Mouse (Mus musculus) liver, embryonic 11.5 days (tissue): ENCODE measurements around the gene Pea15a. TPM values are rescaled to one million over a fixed set of nuclear protein-coding genes. Genes with fewer than 3 reads are reported as not detected.

Source experiments
- ATAC-seq: fragments of 200-750 bp; cut with Nextera tagmentation; replicated peaks from 2 replicates; pipeline ENCODE4 v1.8.0; 2017; ENCODE audit warnings: moderate number of reproducible peaks, mild to moderate bottlenecking, moderate TSS enrichment, moderate library complexity; ENCODE audit not compliant: low FRiP score
- DNase-seq: peaks from one replicate; pipeline ENCODE4 v3.0.0-alpha.2; 2017; ENCODE audit warnings: low spot score
- H3K27ac ChIP-seq: fragments of 300-500 bp; sonication (generic); 2 replicates; pipeline ENCODE4 v1.5.1; 2014; ENCODE audit warnings: mild to moderate bottlenecking, low read depth, low read length, control low read depth
- H3K27me3 ChIP-seq: fragments of 300-500 bp; sonication (generic); replicated peaks from 2 replicates; pipeline ENCODE4 v1.6.1; 2014; ENCODE audit warnings: low read length, mixed read lengths; ENCODE audit not compliant: control insufficient read depth, insufficient read depth
- H3K36me3 ChIP-seq: fragments of 300-500 bp; sonication (generic); 2 replicates; pipeline ENCODE4 v1.6.1; 2014; ENCODE audit warnings: mild to moderate bottlenecking, low read length, moderate library complexity, mixed read lengths; ENCODE audit not compliant: control insufficient read depth, insufficient read depth
- H3K4me1 ChIP-seq: fragments of 300-500 bp; sonication (generic); replicated peaks from 2 replicates; pipeline ENCODE4 v1.6.1; 2014; ENCODE audit warnings: low read length, mixed read lengths; ENCODE audit not compliant: control insufficient read depth, insufficient read depth
- H3K4me2 ChIP-seq: fragments of 300-500 bp; sonication (generic); 2 replicates; pipeline ENCODE4 v1.6.1; 2014; ENCODE audit warnings: mild to moderate bottlenecking, control low read depth, moderate library complexity
- H3K4me3 ChIP-seq: fragments of 300-500 bp; sonication (generic); 2 replicates; pipeline ENCODE4 v1.5.1; 2014; ENCODE audit warnings: low read depth, low read length, control low read depth
- H3K9ac ChIP-seq: fragments of 300-500 bp; sonication (generic); 2 replicates; pipeline ENCODE4 v1.6.1; 2014; ENCODE audit warnings: low read depth, low read length, control low read depth
- H3K9me3 ChIP-seq: fragments of 300-500 bp; sonication (generic); 2 replicates; pipeline ENCODE4 v1.6.1; 2016; ENCODE audit warnings: low read length, inconsistent platforms, mixed read lengths; ENCODE audit not compliant: control insufficient read depth
- WGBS: fragments of 180-500 bp; shearing (Covaris S2); extraction: QIAGEN DNeasy Blood & Tissue Kit; methylation state at CpG from one replicate; pipeline ENCODE4 v1.1.7; 2014; 5-methylcytosine and 5-hydroxymethylcytosine counted together
- polyA plus RNA-seq: library from polyadenylated mRNA; unstranded; fragments of >200 nt; fragmentation: Nextera tagmentation; extraction: Ambion mirVana; gene quantifications from 2 replicates; pipeline ENCODE4 v1.2.1, GENCODE M21; 2014

Gene Pea15a
- polyA plus RNA-seq, 1 experiment from 2014 or later, result 43.4 TPM

DNA sequence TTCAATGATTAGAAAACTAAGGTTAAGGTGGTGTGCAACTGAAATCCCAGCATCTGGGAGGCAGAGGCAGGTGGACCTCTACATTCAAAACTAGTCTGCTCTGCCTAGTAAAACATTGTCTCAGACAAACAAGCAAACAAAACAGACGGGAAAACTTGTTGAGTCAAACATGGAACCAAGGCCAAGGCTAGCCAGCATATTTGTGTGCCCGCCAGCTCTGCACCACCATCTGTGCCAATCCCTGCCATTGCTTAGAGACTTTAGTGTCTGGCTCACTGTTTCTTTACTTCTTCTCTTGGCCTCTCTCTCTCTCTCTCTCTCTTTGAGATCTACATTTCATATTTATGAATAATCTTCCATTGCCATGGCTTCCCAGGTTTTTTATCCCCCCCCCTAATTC lies 21.6 kb upstream of the Pea15a start:
- no peaks in the 10 kb centered on the region for H3K4me1 ChIP-seq
- no peak overlapping the region for H3K27ac ChIP-seq
- WGBS, result 72% methylated on average over 2 of the region's 2 CpGs
- H3K36me3 ChIP-seq, result no peaks in the 10 kb centered on the region
- DNase-seq (no peak), ATAC-seq (no peak)
- H3K27me3 ChIP-seq, result no peaks in the 10 kb centered on the region
- H3K4me2 ChIP-seq, result no peak overlapping the region
- no peaks in the 10 kb centered on the region for H3K9me3 ChIP-seq
- H3K9ac ChIP-seq, result no peak overlapping the region
- no peak overlapping the region for H3K4me3 ChIP-seq

DNA sequence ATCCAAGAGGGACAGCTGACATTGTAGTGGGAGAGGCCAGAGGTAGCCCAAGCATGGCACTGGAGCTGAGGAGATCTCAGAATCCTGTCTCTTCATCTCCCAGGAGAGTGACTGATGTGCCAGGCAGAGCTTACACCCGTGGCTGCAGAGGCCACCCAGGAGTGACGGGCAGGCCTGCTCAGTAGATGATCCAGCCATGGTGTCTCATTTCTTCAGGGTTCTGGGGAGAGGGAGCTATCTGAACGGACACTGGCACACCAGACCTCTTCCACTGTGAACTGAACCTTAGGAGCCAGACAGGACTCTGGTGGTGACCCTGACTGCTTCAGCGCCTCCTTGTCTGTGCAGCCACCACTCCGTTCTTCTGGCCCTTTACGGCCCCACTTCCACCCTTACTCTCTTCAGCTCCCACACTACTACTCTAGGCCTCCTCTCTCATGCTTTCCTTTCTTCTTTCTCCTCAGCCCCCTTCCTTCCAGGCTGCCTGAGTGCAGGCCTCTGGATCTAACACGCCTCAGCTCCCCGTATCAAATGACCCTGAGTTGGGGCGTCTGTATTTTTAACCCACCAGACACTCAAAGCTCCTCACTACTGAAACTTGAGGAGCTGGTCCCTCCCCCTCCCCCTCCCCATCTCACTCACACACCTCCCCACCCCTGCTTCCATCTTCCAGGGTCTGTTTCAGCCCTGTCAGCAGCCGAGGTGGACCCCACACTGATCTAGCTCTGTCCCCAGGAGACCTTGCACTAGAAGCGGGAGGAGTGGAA lies 14.9 kb upstream of the Pea15a start:
- Histone ChIP-seq H3K4me1 (peaks cover 3% of the 10 kb centered on the region), H3K9ac (no peak overlapping the region), H3K36me3 (no peaks in the 10 kb centered on the region), H3K4me3 (no peak overlapping the region), H3K9me3 (no peaks in the 10 kb centered on the region), H3K27me3 (no peaks in the 10 kb centered on the region), H3K27ac (no peak overlapping the region), H3K4me2 (no peak overlapping the region)
- 49% methylated on average over 11 of the region's 11 CpGs for WGBS
- ATAC-seq (no peak), DNase-seq (no peak)

DNA sequence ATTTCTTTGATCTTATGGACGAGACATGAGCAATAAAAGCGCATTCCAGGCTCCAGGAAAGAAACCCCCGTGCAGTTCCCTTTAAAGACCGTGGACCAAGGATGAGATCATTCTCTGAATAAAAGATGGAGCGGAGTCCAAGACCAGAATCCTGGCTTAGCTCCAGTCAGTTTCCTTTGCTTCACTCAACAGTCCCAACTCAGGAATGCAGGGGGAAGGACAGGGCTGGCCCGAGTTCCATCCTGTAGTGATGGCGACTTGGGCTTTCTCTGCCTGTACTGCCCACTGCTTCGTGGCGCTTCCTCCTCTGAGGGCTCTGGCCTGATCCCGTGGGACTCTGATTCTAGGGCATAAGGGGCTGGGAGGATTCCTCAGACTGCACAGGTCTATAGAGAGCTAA lies 13.8 kb upstream of the Pea15a start:
- ATAC-seq, result no peak
- no peak overlapping the region; the same call in 1 of the 2 replicates for H3K27ac ChIP-seq
- 62% methylated on average over 10 of the region's 10 CpGs for WGBS
- no peak overlapping the region for H3K4me2 ChIP-seq
- DNase-seq, result no peak
- no peak overlapping the region for H3K9ac ChIP-seq
- no peaks in the 10 kb centered on the region for H3K27me3 ChIP-seq
- H3K36me3 ChIP-seq, result no peaks in the 10 kb centered on the region
- no peaks in the 10 kb centered on the region for H3K9me3 ChIP-seq
- H3K4me1 ChIP-seq, result peaks cover 3% of the 10 kb centered on the region
- no peak overlapping the region for H3K4me3 ChIP-seq

DNA sequence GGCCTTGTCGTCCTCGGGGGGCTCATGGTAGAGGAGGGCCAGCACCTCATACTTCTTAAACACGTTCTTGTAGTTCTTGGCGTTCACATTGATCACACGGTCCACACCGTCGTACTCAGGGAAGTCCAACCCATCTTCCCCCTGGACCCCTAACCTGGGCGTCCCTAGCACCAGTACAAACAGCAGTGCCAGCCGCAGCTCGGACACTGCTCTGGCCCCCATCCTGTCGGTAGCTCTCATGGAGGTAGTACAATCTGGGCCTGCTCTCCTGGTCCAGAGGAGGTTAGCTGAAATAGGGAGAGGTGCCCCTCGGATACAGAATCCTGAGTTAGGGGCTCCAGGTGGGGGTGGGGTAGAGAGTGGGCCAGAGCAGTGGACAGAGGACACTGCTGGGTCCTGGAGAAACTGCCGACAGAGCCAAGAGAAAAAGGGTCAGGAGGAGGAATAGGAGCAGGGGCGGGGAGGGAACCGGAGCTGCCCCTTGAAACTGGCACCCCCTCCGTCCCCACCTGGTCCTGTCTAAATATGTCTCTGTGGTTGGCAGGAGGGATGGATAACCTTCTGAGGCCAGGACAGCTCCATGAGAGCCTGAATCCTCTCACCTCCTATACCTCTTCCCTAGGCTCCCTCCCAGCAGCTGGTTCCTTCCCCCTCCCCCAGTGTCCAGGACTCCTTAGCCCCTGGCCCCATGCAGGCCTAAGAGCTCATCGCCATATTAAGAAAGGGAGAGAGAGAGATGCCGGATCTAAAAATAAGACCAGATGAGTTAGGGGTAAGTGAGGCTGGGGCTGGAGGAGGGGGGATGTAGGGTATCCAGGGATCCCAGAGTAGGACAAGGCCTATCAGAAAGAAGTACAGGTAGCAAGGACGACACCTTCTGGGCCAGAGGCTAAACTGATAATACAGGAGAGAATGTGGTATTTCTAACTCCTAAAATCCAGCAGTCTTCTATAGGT lies 13.1 kb upstream of the Pea15a start, which contains the start of gene Casq1:
Gene Casq1, minus strand, starts transcription at position 418 of the 956 bp plus-strand sequence.
- no peaks in the 10 kb centered on the region for H3K27me3 ChIP-seq
- ATAC-seq, result no peak
- H3K9me3 ChIP-seq, result no peaks in the 10 kb centered on the region
- 83% methylated on average over 19 of the region's 19 CpGs for WGBS
- no peaks in the 10 kb centered on the region for H3K36me3 ChIP-seq
- DNase-seq, result no peak
- H3K4me1 ChIP-seq, result peaks cover 3% of the 10 kb centered on the region
- H3K9ac ChIP-seq, result no peak within 1 kb of the TSS
- no peak within 1 kb of the TSS for H3K4me3 ChIP-seq
- H3K4me2 ChIP-seq, result no peak within 1 kb of the TSS
- no peak within 1 kb of the TSS; the same call in 1 of the 2 replicates for H3K27ac ChIP-seq

DNA sequence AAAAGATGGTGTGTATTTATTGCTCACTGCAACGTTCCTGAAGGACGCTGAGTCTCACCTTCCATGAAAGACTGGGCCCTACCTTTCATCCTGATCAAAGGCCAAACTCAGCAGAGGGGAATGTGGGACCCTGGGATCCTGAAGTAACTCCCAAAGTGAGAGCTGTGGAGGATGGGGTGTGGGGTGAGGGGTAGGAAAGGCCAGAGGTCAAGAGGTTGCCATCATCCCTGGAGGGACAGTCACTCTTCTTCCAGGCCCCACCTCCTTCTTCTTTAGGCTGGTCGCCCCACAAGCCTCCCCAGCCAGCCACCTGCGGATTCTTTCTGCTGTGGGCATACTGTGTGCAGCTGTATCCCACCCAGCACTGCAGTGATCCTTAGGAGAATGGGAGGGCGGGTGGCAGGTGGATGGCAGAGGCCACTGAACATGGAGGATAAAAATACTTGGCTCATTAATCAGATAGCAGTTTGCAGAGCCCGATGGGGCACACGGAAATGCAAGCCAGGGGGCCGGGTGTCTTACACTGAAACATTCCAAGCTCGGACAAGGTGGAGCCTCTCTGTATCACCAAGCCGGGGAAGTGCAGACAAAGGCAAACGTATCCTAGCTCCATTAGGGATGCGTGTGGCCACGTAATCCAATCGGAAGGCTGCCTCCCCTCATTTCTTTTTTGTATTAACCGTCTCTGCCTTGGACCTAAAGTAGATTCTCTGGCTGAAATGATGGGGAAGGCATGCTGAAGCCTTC lies 11.7 kb upstream of the Pea15a start:
- ATAC-seq, result no peak
- no peak overlapping the region for H3K27ac ChIP-seq
- no peaks in the 10 kb centered on the region for H3K27me3 ChIP-seq
- H3K4me3 ChIP-seq, result no peak overlapping the region
- H3K9ac ChIP-seq, result no peak overlapping the region
- 67% methylated on average over 15 of the region's 15 CpGs for WGBS
- H3K4me1 ChIP-seq, result peaks cover 3% of the 10 kb centered on the region
- no peak for DNase-seq
- H3K4me2 ChIP-seq, result no peak overlapping the region
- H3K36me3 ChIP-seq, result no peaks in the 10 kb centered on the region
- no peaks in the 10 kb centered on the region for H3K9me3 ChIP-seq

DNA sequence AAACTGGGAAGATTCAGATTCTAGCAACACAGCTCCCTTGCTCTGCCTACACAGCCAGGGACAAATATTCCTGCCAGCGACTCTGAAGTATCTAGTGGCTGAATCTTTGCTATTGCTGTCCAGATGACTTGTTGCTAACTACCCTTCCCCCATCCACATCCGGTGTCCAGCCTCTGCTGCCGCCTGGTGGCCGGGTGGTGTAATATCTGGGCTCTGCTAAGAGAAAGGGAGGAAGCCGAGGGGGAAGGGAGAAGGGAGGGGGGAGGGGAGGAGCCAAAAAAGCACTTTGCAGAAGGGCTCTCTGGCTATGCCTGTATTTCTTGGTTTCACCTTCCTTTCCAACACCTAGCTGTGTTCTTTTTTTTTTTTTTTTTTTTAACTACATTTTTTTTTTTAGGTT lies 10.5 kb upstream of the Pea15a start:
- Histone ChIP-seq H3K27me3 (no peaks in the 10 kb centered on the region), H3K4me3 (peak overlapping the region; percentile 27; the same call in 1 of the 2 replicates), H3K27ac (peak overlapping the region; percentile 38; the same call in 1 of the 2 replicates), H3K36me3 (no peaks in the 10 kb centered on the region), H3K9me3 (no peaks in the 10 kb centered on the region), H3K4me1 (peaks cover 3% of the 10 kb centered on the region), H3K4me2 (peak overlapping the region; percentile 55), H3K9ac (peak overlapping the region; percentile 38; the same call in 1 of the 2 replicates)
- WGBS, result under 1% methylated on average over 5 of the region's 5 CpGs
- ATAC-seq (peak; percentile 82), DNase-seq (peak; percentile 92)

DNA sequence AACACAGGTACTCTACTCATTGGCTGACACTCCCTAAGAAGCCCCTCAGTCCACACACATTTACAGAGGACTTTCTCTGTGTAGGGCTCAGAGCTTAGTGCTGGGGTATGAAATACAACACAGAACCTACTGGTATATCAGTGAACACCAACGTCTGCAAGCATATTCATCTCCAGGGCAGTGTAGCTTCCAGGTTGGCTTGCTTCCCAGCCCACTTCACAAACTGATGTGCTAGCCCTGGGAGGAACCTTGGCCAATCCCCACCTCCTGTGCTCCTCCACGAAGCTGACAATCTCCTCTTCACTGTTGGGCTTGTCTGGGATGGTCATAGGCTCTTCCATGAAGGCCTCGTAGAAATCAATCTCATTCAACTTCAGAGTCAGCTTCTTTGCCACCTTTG lies 8.1 kb upstream of the Pea15a start:
- Histone ChIP-seq H3K9ac (no peak overlapping the region), H3K27ac (no peak overlapping the region), H3K27me3 (no peaks in the 10 kb centered on the region), H3K36me3 (no peaks in the 10 kb centered on the region), H3K4me1 (peaks cover 3% of the 10 kb centered on the region), H3K4me3 (no peak overlapping the region), H3K4me2 (no peak overlapping the region), H3K9me3 (no peaks in the 10 kb centered on the region)
- DNase-seq (no peak), ATAC-seq (no peak)
- 63% methylated on average over 3 of the region's 3 CpGs for WGBS

DNA sequence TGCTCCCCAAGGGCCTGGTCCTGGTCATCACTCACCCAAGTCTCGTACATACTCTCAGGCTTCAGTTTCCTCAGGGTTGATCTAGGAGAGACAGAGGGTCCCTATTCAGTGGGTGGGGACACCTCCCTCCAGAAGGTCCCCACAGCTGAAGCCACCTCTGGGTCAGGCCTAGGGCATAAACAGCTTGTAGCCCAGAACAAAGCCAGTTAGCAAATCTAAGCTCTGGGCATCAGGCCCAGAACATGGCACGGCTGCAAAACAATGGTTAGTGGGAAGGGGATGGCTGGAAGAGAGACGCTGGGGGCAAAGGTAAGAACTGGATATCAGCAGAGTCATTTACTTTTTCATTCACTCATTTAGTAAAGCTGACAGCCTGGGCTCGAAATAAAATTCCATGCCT lies 7.2 kb upstream of the Pea15a start:
- Histone ChIP-seq H3K4me1 (peaks cover 3% of the 10 kb centered on the region), H3K27ac (no peak overlapping the region), H3K4me3 (no peak overlapping the region), H3K9me3 (no peaks in the 10 kb centered on the region), H3K4me2 (no peak overlapping the region), H3K36me3 (no peaks in the 10 kb centered on the region), H3K9ac (no peak overlapping the region), H3K27me3 (no peaks in the 10 kb centered on the region)
- ATAC-seq (no peak), DNase-seq (no peak)
- whole genome bisulfite sequencing, result 79% methylated on average over 4 of the region's 4 CpGs
